Mouse (Mus musculus) olfactory bulb, adult 2 months (tissue): Measurements from ENCODE around the gene Olfr1513.

ENCODE experiments used
- CTCF ChIP-seq: fragments of 200-500 bp; IDR thresholded peaks from 2 replicates; pipeline ENCODE4 v1.5.1; 2012; ENCODE audit warnings: low read depth, mild to moderate bottlenecking, low read length, moderate library complexity; ENCODE audit not compliant: insufficient read depth
- POLR2A ChIP-seq: fragments of 200-500 bp; IDR thresholded peaks from 2 replicates; pipeline ENCODE4 v1.6.1; 2012; ENCODE audit warnings: mild to moderate bottlenecking, low read depth, low read length, moderate library complexity; ENCODE audit not compliant: insufficient read depth

DNA sequence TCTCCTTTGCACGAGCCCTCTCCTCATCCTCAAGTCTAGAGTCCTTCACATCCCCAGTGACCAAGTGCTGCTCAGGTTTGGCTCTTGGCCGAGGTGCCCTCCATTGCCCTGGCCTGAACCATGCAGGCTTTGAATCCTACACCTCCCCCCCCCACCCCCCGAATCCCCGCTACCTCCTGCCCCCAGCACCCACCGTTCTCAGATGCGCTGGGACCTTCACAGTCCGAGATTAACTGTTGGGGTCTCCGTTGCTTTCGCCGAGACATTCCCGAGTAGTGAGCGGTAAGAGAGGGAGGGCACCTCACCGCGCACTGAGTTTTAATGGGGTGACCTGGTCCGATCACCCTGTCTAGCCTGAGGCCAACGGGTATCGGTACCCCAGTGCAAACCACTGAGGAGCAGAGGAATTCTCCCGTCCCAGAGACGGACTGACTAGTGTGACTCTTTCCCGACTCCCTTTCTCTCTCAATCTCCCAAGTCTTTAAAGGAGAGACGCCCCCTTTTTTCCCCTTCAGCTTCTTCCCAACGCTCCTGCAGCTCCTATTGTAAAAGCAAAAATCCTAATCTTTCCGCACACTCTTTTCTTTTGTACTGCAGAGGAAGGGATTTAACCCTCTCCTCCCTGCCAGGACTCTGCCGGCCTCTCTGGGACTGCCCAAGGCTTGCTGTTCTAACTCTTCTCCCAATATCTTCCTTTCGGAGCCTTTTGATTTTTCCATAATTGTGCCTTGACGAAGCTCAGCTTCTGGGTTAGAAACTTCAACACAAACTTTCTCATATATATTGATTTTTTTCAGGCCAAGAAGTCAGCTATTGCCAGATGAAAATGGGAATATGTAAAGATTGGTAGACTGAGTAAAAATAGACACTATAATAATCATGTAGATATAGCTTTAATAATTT is 28.0 kb downstream of the Olfr1513 start, which contains the start of gene Sall2:
- TF ChIP-seq CTCF (no peak), POLR2A (no peak)
